26 mouse cellular contexts compared by ENCODE assay signal in genomic region chr12:81905865-81906264, GRCm38 (mm10). TPM values are rescaled to one million over a fixed set of nuclear protein-coding genes. Genes with fewer than 3 reads are reported as not detected.
DNase-seq lines count a peak whose midpoint lies in the region; ATAC-seq and TF ChIP-seq lines count a peak whose summit lies in the region.
"Had no signal": no experiment of that assay in that cellular context is flagged by ENCODE, and none has a peak within 500 bp of the region (broad histone marks: within the 10 kb centered on the region; RNA-seq: fewer than 3 reads in every experiment).

No protein-coding gene starts in this region.

- TF ChIP-seq RAD21 in MEL (IDR thresholded peaks at IDR 0.05; ENCODE audit: low read depth, low read length), result no peak

- no peak overlapping the region for H3K27ac ChIP-seq in MEL (ENCODE audit: control insufficient read depth, low read depth, low read length)
- H3K27ac ChIP-seq in liver, embryonic 13.5 days, result no peak overlapping the region
- H3K27ac ChIP-seq: embryonic facial prominence, embryonic 12.5 days; forebrain, embryonic 13.5 days; gastrocnemius, adult 2 months; heart, adult 2 months; heart, embryonic 15.5 days; hindbrain, embryonic 14.5 days; kidney, embryonic 15.5 days; limb, embryonic 12.5 days; neural tube, embryonic 15.5 days had no signal

- peaks cover 0 to 4% of the 10 kb centered on the region in 2 experiments; a peak in 1 of 4 replicates for H3K4me1 ChIP-seq in MEL (ENCODE audit: control insufficient read depth in 1 of 2, insufficient read depth in 2 of 2, low read length in 2 of 2)
- H3K4me1 ChIP-seq in liver, embryonic 13.5 days (replicated peaks), result peaks cover 5% of the 10 kb centered on the region
- H3K4me1 ChIP-seq: forebrain, embryonic 13.5 days; kidney, embryonic 15.5 days; limb, embryonic 12.5 days had no signal

- H3K4me2 ChIP-seq in liver, embryonic 13.5 days, result no peak overlapping the region
- H3K4me2 ChIP-seq: embryonic facial prominence, embryonic 12.5 days; forebrain, embryonic 13.5 days; heart, embryonic 15.5 days; hindbrain, embryonic 14.5 days; kidney, embryonic 15.5 days; limb, embryonic 12.5 days; neural tube, embryonic 15.5 days had no signal

- no peak overlapping the region for H3K4me3 ChIP-seq in MEL (ENCODE audit: control insufficient read depth in 1 of 2, insufficient read depth in 1 of 2, low read depth in 2 of 2, low read length in 2 of 2)
- H3K4me3 ChIP-seq in liver, embryonic 13.5 days (replicated peaks), result no peak overlapping the region
- H3K4me3 ChIP-seq: embryonic facial prominence, embryonic 12.5 days; forebrain, embryonic 13.5 days; gastrocnemius, adult 2 months; heart, adult 2 months; heart, embryonic 15.5 days; kidney, embryonic 15.5 days; limb, embryonic 12.5 days; neural tube, embryonic 15.5 days had no signal

- H3K9me3 ChIP-seq in MEL (replicated peaks; ENCODE audit: insufficient read depth, low read length), result no peaks in the 10 kb centered on the region
- no peaks in the 10 kb centered on the region for H3K9me3 ChIP-seq in liver, embryonic 13.5 days (replicated peaks)
- H3K9me3 ChIP-seq: embryonic facial prominence, embryonic 12.5 days; forebrain, embryonic 13.5 days; heart, embryonic 15.5 days; kidney, embryonic 15.5 days; neural tube, embryonic 15.5 days had no signal

- H3K9ac ChIP-seq in MEL (ENCODE audit: control insufficient read depth, low read depth, low read length, poor library complexity, severe bottlenecking), result no peak overlapping the region
- H3K9ac ChIP-seq in liver, embryonic 13.5 days, result no peak overlapping the region
- H3K9ac ChIP-seq: embryonic facial prominence, embryonic 12.5 days; forebrain, embryonic 13.5 days; heart, embryonic 15.5 days; hindbrain, embryonic 14.5 days; kidney, embryonic 15.5 days; limb, embryonic 12.5 days; neural tube, embryonic 15.5 days had no signal

- DNase-seq in 416B (ENCODE audit: low read depth) (peak; percentile 97), MEL (ENCODE audit: low read depth, low spot score) (peak; percentile 41), MN1 (ENCODE audit: low spot score) (no peak)
- DNase-seq in liver, embryonic 13.5 days, result no peak
- no peak for DNase-seq in lung, postnatal 36 days
- DNase-seq in right cerebral cortex, adult 2 months (ENCODE audit: low spot score in 2 of 2), result no peak
- DNase-seq in heart, adult 18-20 months, result no peak
- DNase-seq: adrenal gland, postnatal 36 days; cerebellum, adult 11 months; cerebellum, adult 9-11 months; gastrocnemius, adult 2 months; heart, adult 2 months; heart, postnatal 36 days; lung, adult 18-20 months; lung, postnatal 10 days; spleen, adult 18-20 months had no signal

- no peaks in the 10 kb centered on the region; a peak in 1 of 4 replicates for H3K36me3 ChIP-seq in MEL (ENCODE audit: control insufficient read depth in 1 of 2, insufficient read depth in 2 of 2, low read length in 2 of 2)
- no peaks in the 10 kb centered on the region for H3K36me3 ChIP-seq in liver, embryonic 13.5 days

- WGBS in liver, embryonic 13.5 days (ENCODE audit: insufficient replicate concordance), result 12% methylated on average over 2 of the region's 2 CpGs

- no peaks in the 10 kb centered on the region for H3K27me3 ChIP-seq in MEL (ENCODE audit: control insufficient read depth in 1 of 2, insufficient read depth in 2 of 2, low read length in 2 of 2)
- no peaks in the 10 kb centered on the region for H3K27me3 ChIP-seq in liver, embryonic 13.5 days
- H3K27me3 ChIP-seq: embryonic facial prominence, embryonic 12.5 days; forebrain, embryonic 13.5 days; heart, embryonic 15.5 days; kidney, embryonic 15.5 days; limb, embryonic 12.5 days; neural tube, embryonic 15.5 days had no signal

- no peak for TF ChIP-seq CTCF in MEL (IDR thresholded peaks at IDR 0.05 in 2 of 3, conservative IDR thresholded peaks at IDR 0.05 in 1 of 3; ENCODE audit: control insufficient read depth in 1 of 3, insufficient read depth in 1 of 3, low read depth in 2 of 3, low read length in 3 of 3, poor library complexity in 1 of 3, severe bottlenecking in 1 of 3)

- TF ChIP-seq POLR2A in MEL (IDR thresholded peaks at IDR 0.05; ENCODE audit: control insufficient read depth in 1 of 2, insufficient read depth in 1 of 2, low read depth in 1 of 2, low read length in 2 of 2, poor library complexity in 1 of 2), result no peak

- 0 out of 4 replicates have a peak, but pooled peaks of 1 of the 2 experiments have one; percentile 6 for TF ChIP-seq EP300 in MEL (IDR thresholded peaks at IDR 0.05; ENCODE audit: low read depth in 1 of 2, low read length in 2 of 2)

- peak; percentile 50 for ATAC-seq in granulocyte monocyte progenitor cell, adult 5-6 weeks (replicated peaks; ENCODE audit: poor library complexity, severe bottlenecking)
- 0 out of 2 replicates have a peak, but pooled peaks have one; percentile 41 for ATAC-seq in liver, embryonic 13.5 days (ENCODE audit: low read depth)
- ATAC-seq: forebrain, embryonic 13.5 days; inflammation-experienced regulatory T-cells, adult 6 months; midbrain, embryonic 16.5 days had no signal

- H3K79me2 ChIP-seq in MEL (ENCODE audit: control insufficient read depth, insufficient read depth, low read length, poor library complexity), result no peaks in the 10 kb centered on the region

TF ChIP-seq in MEL, 35 proteins besides CTCF, POLR2A, EP300 and RAD21:
- TF ChIP-seq MAX (IDR thresholded peaks at IDR 0.05; ENCODE audit: low read length) (no peak), TAL1 (IDR thresholded peaks at IDR 0.05; ENCODE audit: low read length) (peak; percentile 48; the same call in 1 of the 2 replicates)

RNA-seq across cellular contexts. Expression of gene Pcnx, which starts 46.0 kb away (rescaled TPM):
- total RNA-seq in MEL (2012; rRNA removed), result 8.9 and 11.4 TPM in 2 replicates
- 100 to 1,000 TPM in 1 of 2 experiments, 10 to 100 TPM in 1; 20.6 to 140 TPM for polyA plus RNA-seq in MEL (2012; ENCODE audit: insufficient read depth in 1 of 2, insufficient read length in 2 of 2, low read depth in 1 of 2, low replicate concordance in 2 of 2, missing spikeins in 1 of 2)
- 14.8 and 24.4 TPM in 2 replicates for total RNA-seq in granulocyte monocyte progenitor cell, adult 5-6 weeks (2014; fragmentation: Nextera tagmentation)
- 13.9 TPM in 2 replicates for total RNA-seq in granulocyte monocyte progenitor cell, adult 5-6 weeks (2017)
- 1.2 and 1.5 TPM in 2 replicates for polyA plus RNA-seq in liver, embryonic 13.5 days (2015; fragmentation: Nextera tagmentation; extraction: Ambion mirVana)
- total RNA-seq in heart, adult 18-20 months (2021), result 10 to 100 TPM; 59.0 to 63.6 TPM

Comparison
In these comparisons a context has a peak if more than half of its experiments do, and no peak if none do; other contexts are left out.
1. DNase-seq: peak in 416B (single experiment) and MEL (single experiment); none in liver, embryonic 13.5 days (single experiment), lung, postnatal 36 days (single experiment), MN1 (single experiment), right cerebral cortex, adult 2 months (0 of 2) and heart, adult 18-20 months (0 of 2).